ENCODE assay signal across 20 mouse cellular contexts in genomic region chr3:103181171-103181570, GRCm38 (mm10). TPM values are rescaled to one million over a fixed set of nuclear protein-coding genes. Genes with fewer than 3 reads are reported as not detected.
DNase-seq lines count a peak whose midpoint lies in the region; ATAC-seq and TF ChIP-seq lines count a peak whose summit lies in the region.
"Had no signal": no experiment of that assay in that cellular context is flagged by ENCODE, and none has a peak within 500 bp of the region (broad histone marks: within the 10 kb centered on the region; RNA-seq: fewer than 3 reads in every experiment).

No protein-coding gene starts in this region.

- POLR2A ChIA-PET in Patski (lab: Charles Lee): no interaction called here

- WGBS in kidney, adult 2 months: 55% methylated on average over 4 of the region's 4 CpGs
- 57% methylated on average over 4 of the region's 4 CpGs for WGBS in midbrain, postnatal 0 days
- WGBS in midbrain, embryonic 10.5 days: 58% methylated on average over 4 of the region's 4 CpGs

- no peak overlapping the region for H3K27ac ChIP-seq in kidney, adult 2 months (ENCODE audit: insufficient read depth, low read depth, low read length)
- no peak overlapping the region for H3K27ac ChIP-seq in midbrain, postnatal 0 days (ENCODE audit: low read depth, low read length)
- H3K27ac ChIP-seq in midbrain, embryonic 10.5 days (replicated peaks): no peak overlapping the region
- H3K27ac ChIP-seq: forebrain, embryonic 12.5 days; hindbrain, embryonic 10.5 days; kidney, embryonic 15.5 days; limb, embryonic 13.5 days; macrophage; midbrain, embryonic 12.5 days; neural tube, embryonic 13.5 days had no signal

- H3K4me1 ChIP-seq in kidney, adult 2 months (ENCODE audit: control insufficient read depth, insufficient read depth, low read length): no peaks in the 10 kb centered on the region
- H3K4me1 ChIP-seq in midbrain, postnatal 0 days (ENCODE audit: insufficient read depth, low read length): no peaks in the 10 kb centered on the region
- no peaks in the 10 kb centered on the region for H3K4me1 ChIP-seq in midbrain, embryonic 10.5 days
- H3K4me1 ChIP-seq: forebrain, embryonic 12.5 days; hindbrain, embryonic 10.5 days; kidney, embryonic 15.5 days; limb, embryonic 13.5 days; midbrain, embryonic 12.5 days; neural tube, embryonic 13.5 days had no signal

- 0 out of 2 replicates have a peak, but pooled peaks have one; percentile 7 for TF ChIP-seq CTCF in kidney, adult 2 months (conservative IDR thresholded peaks at IDR 0.05; ENCODE audit: insufficient read depth, insufficient read length, low read depth, low read length)
- TF ChIP-seq CTCF in midbrain, postnatal 0 days (IDR thresholded peaks at IDR 0.05): peak; percentile 50
- TF ChIP-seq CTCF in Patski (IDR thresholded peaks at IDR 0.05): peak; percentile 52

- H3K27me3 ChIP-seq in kidney, adult 2 months (replicated peaks; ENCODE audit: control insufficient read depth, insufficient read depth, low read length): no peaks in the 10 kb centered on the region
- H3K27me3 ChIP-seq in midbrain, postnatal 0 days (ENCODE audit: insufficient read depth, low read length): no peaks in the 10 kb centered on the region
- no peaks in the 10 kb centered on the region for H3K27me3 ChIP-seq in midbrain, embryonic 10.5 days (ENCODE audit: low read depth, poor library complexity, severe bottlenecking)
- H3K27me3 ChIP-seq in Patski: no peaks in the 10 kb centered on the region
- H3K27me3 ChIP-seq: forebrain, embryonic 12.5 days; kidney, embryonic 15.5 days; limb, embryonic 13.5 days; midbrain, embryonic 12.5 days; neural tube, embryonic 13.5 days had no signal

- DNase-seq in kidney, adult 2 months: no peak
- DNase-seq in kidney, adult 9 months: no peak
- DNase-seq in midbrain, postnatal 0 days (ENCODE audit: low spot score): no peak
- no peak for DNase-seq in midbrain, embryonic 10.5 days (ENCODE audit: low spot score)
- DNase-seq in Patski (ENCODE audit: low read depth, low spot score): no peak
- DNase-seq in urinary bladder, postnatal 4 days (ENCODE audit: low spot score in 2 of 2): no peak
- DNase-seq: cerebellum, adult 2 months; cerebellum, postnatal 36 days; gastrocnemius, postnatal 14 days; layer of hippocampus, postnatal 36 days; lung, adult 18-20 months; right cerebral cortex, adult 18-20 months had no signal

- no peak overlapping the region for H3K4me2 ChIP-seq in midbrain, postnatal 0 days (ENCODE audit: low read depth, low read length, poor library complexity, severe bottlenecking)
- H3K4me2 ChIP-seq: forebrain, embryonic 12.5 days; kidney, embryonic 15.5 days; limb, embryonic 13.5 days; midbrain, embryonic 12.5 days; neural tube, embryonic 13.5 days had no signal

- no peak for TF ChIP-seq POLR2A in kidney, adult 2 months (IDR thresholded peaks at IDR 0.05; ENCODE audit: low read depth, low read length)

- H3K9ac ChIP-seq in midbrain, postnatal 0 days (replicated peaks; ENCODE audit: low read length, poor library complexity, severe bottlenecking): no peak overlapping the region
- H3K9ac ChIP-seq: forebrain, embryonic 12.5 days; kidney, embryonic 15.5 days; limb, embryonic 13.5 days; midbrain, embryonic 12.5 days; neural tube, embryonic 13.5 days had no signal

- no peaks in the 10 kb centered on the region for H3K9me3 ChIP-seq in midbrain, postnatal 0 days (ENCODE audit: low read length)
- no peaks in the 10 kb centered on the region for H3K9me3 ChIP-seq in midbrain, embryonic 10.5 days (replicated peaks)
- H3K9me3 ChIP-seq: forebrain, embryonic 12.5 days; hindbrain, embryonic 10.5 days; kidney, embryonic 15.5 days; limb, embryonic 13.5 days; midbrain, embryonic 12.5 days; neural tube, embryonic 13.5 days had no signal

- H3K4me3 ChIP-seq in kidney, adult 2 months (ENCODE audit: insufficient read depth, low read depth, low read length): no peak overlapping the region
- no peak overlapping the region for H3K4me3 ChIP-seq in midbrain, postnatal 0 days (ENCODE audit: low read depth, low read length)
- H3K4me3 ChIP-seq in midbrain, embryonic 10.5 days: no peak overlapping the region
- H3K4me3 ChIP-seq: forebrain, embryonic 12.5 days; hindbrain, embryonic 10.5 days; kidney, embryonic 15.5 days; limb, embryonic 13.5 days; midbrain, embryonic 12.5 days; neural tube, embryonic 13.5 days had no signal

- CTCF ChIA-PET in Patski (lab: Charles Lee): no interaction called here

- no peak for ATAC-seq in midbrain, postnatal 0 days (ENCODE audit: low FRiP score)
- no peak for ATAC-seq in Patski
- ATAC-seq in inflammation-experienced regulatory T-cells, adult 6 months: no peak

- peaks cover 2% of the 10 kb centered on the region for H3K36me3 ChIP-seq in kidney, adult 2 months (ENCODE audit: control insufficient read depth, insufficient read depth, low read length)
- H3K36me3 ChIP-seq in midbrain, postnatal 0 days (ENCODE audit: insufficient read depth, low read length): peaks cover 19% of the 10 kb centered on the region
- H3K36me3 ChIP-seq in midbrain, embryonic 10.5 days: peaks cover 40% of the 10 kb centered on the region

- in situ Hi-C loops in Patski (cut with MboI; ENCODE audit: low pct_unique_long_range_greater_than_20kb): loop anchor here (5.0 kb wide), 1 partner anchor 186 kb away; no protein-coding TSS in a partner anchor

RNA-seq across cellular contexts. Expression of gene Bcas2, which starts 9.7 kb away (rescaled TPM):
- polyA plus RNA-seq in kidney, adult 2 months (2012; rRNA removed): 24.0 and 27.7 TPM in 2 replicates
- 90.7 and 103 TPM in 2 replicates for total RNA-seq in midbrain, postnatal 0 days (2014; rRNA removed)
- 220 and 234 TPM in 2 replicates for polyA plus RNA-seq in midbrain, postnatal 0 days (2015; fragmentation: Nextera tagmentation; extraction: Ambion mirVana)
- polyA plus RNA-seq in midbrain, embryonic 10.5 days (2016; fragmentation: Nextera tagmentation; extraction: Ambion mirVana): 227 and 230 TPM in 2 replicates
- 135 TPM for polyA plus RNA-seq in Patski (2021)
- 100 to 1,000 TPM; 112 to 144 (median 131) TPM for polyA plus RNA-seq in inflammation-experienced regulatory T-cells, adult 6 months (2017; shearing (Covaris generic))
